Mouse (Mus musculus) myocyte (in vitro differentiated cells): ENCODE data around the gene Ankrd13c. TPM values are rescaled to one million over a fixed set of nuclear protein-coding genes. Genes with fewer than 3 reads are reported as not detected.

Experiments
- H3K27me3 ChIP-seq: one replicate; pipeline ENCODE4 v1.6.1; 2011; ENCODE audit not compliant: control insufficient read depth, insufficient read depth, insufficient read length
- H3K36me3 ChIP-seq: one replicate; pipeline ENCODE4 v1.6.1; 2011; ENCODE audit not compliant: control insufficient read depth, insufficient read depth
- H3K4me2 ChIP-seq: one replicate; pipeline ENCODE4 v1.6.1; 2011; ENCODE audit warnings: low read depth, control low read depth
- H3K4me3 ChIP-seq: one replicate; pipeline ENCODE4 v1.5.1; 2011; ENCODE audit warnings: mild to moderate bottlenecking, control low read depth, moderate library complexity
- H3K79me2 ChIP-seq: one replicate; pipeline ENCODE4 v1.6.1; 2011; ENCODE audit not compliant: control insufficient read depth, insufficient read depth
- H3ac ChIP-seq: one replicate; pipeline ENCODE4 v1.6.1; 2011; ENCODE audit not compliant: control insufficient read depth, insufficient read length
- CEBPB ChIP-seq: IDR thresholded peaks from 2 replicates; pipeline ENCODE4 v1.6.1; 2011; ENCODE audit warnings: mild to moderate bottlenecking, moderate library complexity; ENCODE audit not compliant: poor library complexity, insufficient read depth, severe bottlenecking
- E2F4 ChIP-seq: IDR thresholded peaks from one replicate; pipeline ENCODE4 v1.6.1; 2011; ENCODE audit warnings: mild to moderate bottlenecking, control low read depth, moderate library complexity; ENCODE audit not compliant: insufficient read depth
- MAX ChIP-seq: IDR thresholded peaks from one replicate; pipeline ENCODE4 v1.6.1; 2011; ENCODE audit warnings: low read depth, mild to moderate bottlenecking, control low read depth
- MYOD1 ChIP-seq, 3 experiments: IDR thresholded peaks; one replicate each; pipeline ENCODE4 v1.6.1; 2011; ENCODE audit warnings: control low read depth in 2 of 3, low read depth in 2 of 3, mild to moderate bottlenecking in 2 of 3, moderate library complexity in 1 of 3; ENCODE audit not compliant: insufficient read length in 2 of 3, control insufficient read depth in 1 of 3
- MYOG ChIP-seq, 3 experiments: IDR thresholded peaks; one replicate each; pipeline ENCODE4 v1.6.1; 2011; ENCODE audit warnings: control low read depth in 2 of 3, low read depth in 2 of 3, mild to moderate bottlenecking in 2 of 3; ENCODE audit not compliant: insufficient read length in 2 of 3, control insufficient read depth in 1 of 3, insufficient read depth in 1 of 3
- POLR2A ChIP-seq: IDR thresholded peaks from one replicate; pipeline ENCODE4 v1.6.1; 2011; ENCODE audit warnings: low read depth, mild to moderate bottlenecking, control low read depth, moderate library complexity; ENCODE audit not compliant: insufficient read length
- POLR2AphosphoS2 ChIP-seq: IDR thresholded peaks from one replicate; pipeline ENCODE4 v1.6.1; 2011; ENCODE audit warnings: low read depth, control low read depth; ENCODE audit not compliant: insufficient read length
- REST ChIP-seq: IDR thresholded peaks from one replicate; pipeline ENCODE4 v1.6.1; 2011; ENCODE audit warnings: mild to moderate bottlenecking, control low read depth, moderate library complexity; ENCODE audit not compliant: insufficient read depth, insufficient read length
- SRF ChIP-seq: IDR thresholded peaks from one replicate; pipeline ENCODE4 v1.6.1; 2011; ENCODE audit warnings: low read depth; ENCODE audit not compliant: control insufficient read depth, insufficient read length
- TCF12 ChIP-seq: IDR thresholded peaks from one replicate; pipeline ENCODE4 v1.6.1; 2011; ENCODE audit warnings: mild to moderate bottlenecking, control low read depth; ENCODE audit not compliant: poor library complexity, insufficient read depth, severe bottlenecking
- TCF3 ChIP-seq: IDR thresholded peaks from one replicate; pipeline ENCODE4 v1.6.1; 2011; ENCODE audit warnings: low read depth, control low read depth; ENCODE audit not compliant: insufficient read length
- USF1 ChIP-seq: IDR thresholded peaks from one replicate; pipeline ENCODE4 v1.6.1; 2011; ENCODE audit warnings: low read depth, mild to moderate bottlenecking, control low read depth, moderate library complexity
- polyA plus RNA-seq: library from polyadenylated mRNA; unstranded; fragments of >200 nt; fragmentation: generic; extraction: Trizol; gene quantifications from one replicate; pipeline ENCODE4 v1.2.1, GENCODE M21; 2012; ENCODE audit warnings: missing spikeins

The Ankrd13c gene
- polyA plus RNA-seq, 1 experiment, result 19.9 TPM

DNA sequence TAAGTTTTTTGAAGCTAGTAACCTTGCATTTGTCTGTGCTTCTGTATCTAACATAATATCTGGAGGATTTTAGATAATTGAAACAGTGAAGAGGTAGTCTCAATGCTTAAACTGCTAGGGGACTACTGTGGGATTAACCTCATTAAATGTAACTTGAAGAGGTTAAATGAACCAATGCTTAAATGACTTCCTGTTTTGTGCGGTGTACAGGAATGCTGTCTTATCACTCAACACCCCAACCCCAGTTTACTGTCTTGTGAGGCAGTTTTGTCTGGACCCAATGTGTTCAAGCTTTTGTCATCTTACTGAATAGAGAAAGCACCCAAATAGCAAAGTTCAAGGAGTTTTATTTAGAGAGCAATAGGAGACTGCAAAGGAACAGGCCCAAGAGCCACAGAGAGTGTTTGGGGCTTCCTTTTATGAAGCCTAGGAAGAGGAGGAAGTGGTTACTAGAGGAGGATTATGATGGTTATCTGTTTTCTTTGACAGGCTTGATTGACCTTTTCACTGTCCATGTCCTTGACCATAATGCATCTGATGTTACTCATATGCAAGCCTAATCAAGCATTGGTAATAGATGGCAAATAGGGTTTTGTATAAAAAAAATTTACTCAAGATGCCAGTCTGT is 51.8 kb downstream of the Ankrd13c start:
- TF ChIP-seq POLR2A (no peak), SRF (no peak), MYOG (IDR thresholded peaks at IDR 0.05; ENCODE audit: control insufficient read depth in 1 of 3, insufficient read depth in 1 of 3, insufficient read length in 2 of 3, low read depth in 2 of 3) (no peak), CEBPB (no peak), USF1 (no peak), MYOD1 (IDR thresholded peaks at IDR 0.05; ENCODE audit: control insufficient read depth in 1 of 3, insufficient read length in 2 of 3, low read depth in 2 of 3) (no peak), MAX (no peak), E2F4 (no peak), TCF12 (no peak), REST (no peak), TCF3 (no peak), POLR2AphosphoS2 (no peak)
- no peak overlapping the region for H3ac ChIP-seq
- no peaks in the 10 kb centered on the region for H3K27me3 ChIP-seq
- peaks cover 3% of the 10 kb centered on the region for H3K79me2 ChIP-seq
- H3K4me2 ChIP-seq, result no peak overlapping the region
- H3K36me3 ChIP-seq, result peaks cover 35% of the 10 kb centered on the region
- H3K4me3 ChIP-seq, result no peak overlapping the region

DNA sequence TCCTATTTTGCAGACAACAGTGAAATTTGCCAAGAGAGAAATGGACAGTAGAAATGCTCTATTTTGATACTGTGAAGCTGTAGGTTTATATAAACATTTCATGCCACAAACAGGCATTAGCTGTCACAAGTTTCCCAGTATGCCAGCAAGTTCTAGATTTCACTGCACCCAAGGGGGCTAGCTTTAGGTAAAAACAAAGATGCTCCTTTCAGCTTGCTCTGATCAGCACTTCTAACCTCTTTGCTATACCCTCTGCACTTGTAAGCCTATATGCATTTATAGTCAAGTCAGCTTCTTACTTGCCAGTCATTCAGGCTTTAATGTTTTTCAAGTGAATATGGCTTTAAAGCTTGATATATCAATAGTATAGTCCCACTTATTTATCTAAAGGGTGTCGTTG is 61.6 kb downstream of the Ankrd13c start:
- no peaks in the 10 kb centered on the region for H3K27me3 ChIP-seq
- no peak overlapping the region for H3K4me3 ChIP-seq
- H3K79me2 ChIP-seq, result no peaks in the 10 kb centered on the region
- no peak overlapping the region for H3ac ChIP-seq
- no peak overlapping the region for H3K4me2 ChIP-seq
- no peak for TF ChIP-seq REST
- no peak for TF ChIP-seq CEBPB
- TF ChIP-seq E2F4, result no peak
- TF ChIP-seq SRF, result no peak
- no peak for TF ChIP-seq POLR2AphosphoS2
- no peak for TF ChIP-seq MYOD1 (IDR thresholded peaks at IDR 0.05; ENCODE audit: control insufficient read depth in 1 of 3, insufficient read length in 2 of 3, low read depth in 2 of 3)
- TF ChIP-seq MYOG (IDR thresholded peaks at IDR 0.05; ENCODE audit: control insufficient read depth in 1 of 3, insufficient read depth in 1 of 3, insufficient read length in 2 of 3, low read depth in 2 of 3), result no peak
- no peak for TF ChIP-seq TCF3
- no peak for TF ChIP-seq MAX
- no peak for TF ChIP-seq TCF12
- H3K36me3 ChIP-seq, result peaks cover 47% of the 10 kb centered on the region

DNA sequence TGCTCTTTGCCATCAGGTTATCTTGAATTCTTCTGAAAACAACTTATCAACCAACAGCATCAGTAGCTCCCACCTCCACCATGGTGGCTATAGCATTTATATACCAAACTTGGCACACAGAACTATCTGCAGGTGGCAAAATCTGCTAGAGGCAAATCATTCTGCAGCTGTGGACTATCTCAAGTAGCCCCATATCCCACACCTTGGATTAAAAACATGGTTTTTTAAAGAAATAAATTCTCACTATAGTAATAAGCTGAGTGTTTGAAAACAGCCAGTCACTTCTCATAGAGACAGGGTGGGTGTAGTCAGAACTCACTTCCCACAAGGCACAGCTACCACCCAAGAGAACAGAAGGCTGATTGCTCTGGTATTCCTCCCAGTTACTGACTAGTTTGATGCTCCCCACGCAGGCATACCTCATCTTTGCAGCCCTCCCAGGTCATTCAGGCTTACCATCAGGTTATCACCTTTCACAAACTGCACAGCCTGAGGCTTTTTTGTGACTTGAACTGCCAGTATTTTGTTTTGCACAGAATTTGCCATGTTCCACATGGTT is 62.8 kb downstream of the Ankrd13c start:
- H3K36me3 ChIP-seq, result peaks cover 49% of the 10 kb centered on the region
- H3K4me3 ChIP-seq, result no peak overlapping the region
- TF ChIP-seq POLR2AphosphoS2 (peak; percentile 60), TCF12 (no peak), TCF3 (no peak)
- no peak overlapping the region for H3K4me2 ChIP-seq
- H3K27me3 ChIP-seq, result no peaks in the 10 kb centered on the region
- no peaks in the 10 kb centered on the region for H3K79me2 ChIP-seq
- no peak overlapping the region for H3ac ChIP-seq

DNA sequence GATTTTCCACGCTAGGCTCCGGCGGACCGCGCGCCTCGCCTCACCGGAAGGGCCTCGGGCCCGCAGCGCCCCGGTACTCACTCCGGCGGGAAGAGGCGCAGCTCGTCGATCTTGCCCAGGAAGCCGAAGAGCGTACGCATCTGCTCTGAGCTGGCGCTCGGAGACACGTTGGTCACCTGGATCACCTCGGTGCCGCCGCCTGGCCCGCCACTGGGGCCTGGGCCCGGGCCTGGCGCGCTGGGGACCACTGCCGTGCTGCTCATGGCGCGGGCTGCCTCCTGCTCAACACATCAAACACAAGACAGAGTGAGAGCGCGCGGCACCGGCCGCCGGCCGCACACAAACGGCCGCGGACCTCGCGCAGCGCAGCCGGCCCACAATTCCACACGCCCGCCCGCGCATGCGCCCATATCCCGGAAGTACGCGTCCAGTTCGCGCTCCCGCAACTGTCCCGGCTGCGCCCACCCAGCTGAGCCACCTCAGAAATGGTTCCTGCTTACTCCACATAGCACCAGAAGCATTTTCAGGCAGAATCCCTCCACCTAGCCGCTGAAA is 84.4 kb downstream of the Ankrd13c start:
- H3K79me2 ChIP-seq, result peaks cover 95% of the 10 kb centered on the region
- H3ac ChIP-seq, result peak overlapping the region; percentile 52
- peak overlapping the region; percentile 94 for H3K4me2 ChIP-seq
- no peaks in the 10 kb centered on the region for H3K27me3 ChIP-seq
- no peak for TF ChIP-seq TCF3
- no peak for TF ChIP-seq MAX
- peak in 1 of 3 experiments; percentile 50 for TF ChIP-seq MYOG (IDR thresholded peaks at IDR 0.05; ENCODE audit: control insufficient read depth in 1 of 3, insufficient read depth in 1 of 3, insufficient read length in 2 of 3, low read depth in 2 of 3)
- no peak for TF ChIP-seq MYOD1 (IDR thresholded peaks at IDR 0.05; ENCODE audit: control insufficient read depth in 1 of 3, insufficient read length in 2 of 3, low read depth in 2 of 3)
- peak; percentile 84 for TF ChIP-seq POLR2A
- TF ChIP-seq POLR2AphosphoS2, result peak; percentile 72
- no peak for TF ChIP-seq TCF12
- TF ChIP-seq E2F4, result peak; percentile 19
- H3K4me3 ChIP-seq, result peak overlapping the region; percentile 46
- H3K36me3 ChIP-seq, result peaks cover 9% of the 10 kb centered on the region

DNA sequence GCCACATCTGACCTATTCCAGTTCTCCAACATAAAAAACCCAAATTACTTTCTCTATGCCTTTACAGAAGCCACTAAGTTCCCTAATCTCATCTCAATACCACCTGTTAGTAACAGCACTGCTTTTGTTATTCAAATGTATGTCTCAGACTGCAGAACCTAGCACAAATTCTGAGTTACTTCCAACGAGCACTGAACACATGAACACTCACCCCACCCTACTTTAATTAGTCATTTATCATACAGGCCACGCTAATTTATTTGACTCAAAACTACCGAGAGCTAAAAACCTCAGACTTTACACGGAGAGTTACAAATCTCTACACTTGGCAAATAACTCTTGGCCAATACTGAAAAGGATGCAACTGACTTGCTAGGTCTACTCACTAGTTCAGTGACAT is 85.1 kb downstream of the Ankrd13c start:
- Histone ChIP-seq H3K4me2 (peak overlapping the region; percentile 94), H3K79me2 (peaks cover 94% of the 10 kb centered on the region), H3K4me3 (peak overlapping the region; percentile 46), H3ac (peak overlapping the region; percentile 52), H3K27me3 (no peaks in the 10 kb centered on the region), H3K36me3 (peaks cover 3% of the 10 kb centered on the region)
- TF ChIP-seq POLR2A (no peak), MYOD1 (IDR thresholded peaks at IDR 0.05; ENCODE audit: control insufficient read depth in 1 of 3, insufficient read length in 2 of 3, low read depth in 2 of 3) (no peak), REST (no peak), SRF (no peak), POLR2AphosphoS2 (no peak), MAX (no peak), TCF3 (no peak), E2F4 (no peak), CEBPB (no peak), USF1 (no peak)
